Mouse (Mus musculus) E14TG2a.4 (cell line): ENCODE results near the gene Eif2s1.

Source experiments
- CTCF ChIP-seq: conservative IDR thresholded peaks from 2 replicates; pipeline ENCODE4 v1.5.1; 2014; ENCODE audit warnings: low read length
- NANOG ChIP-seq: IDR thresholded peaks from 2 replicates; pipeline ENCODE4 v1.6.1; 2014; ENCODE audit warnings: borderline replicate concordance, low read length, mixed read lengths
- POU5F1 ChIP-seq: IDR thresholded peaks from 2 replicates; pipeline ENCODE4 v1.6.1; 2014; ENCODE audit warnings: low read length, borderline replicate concordance

DNA sequence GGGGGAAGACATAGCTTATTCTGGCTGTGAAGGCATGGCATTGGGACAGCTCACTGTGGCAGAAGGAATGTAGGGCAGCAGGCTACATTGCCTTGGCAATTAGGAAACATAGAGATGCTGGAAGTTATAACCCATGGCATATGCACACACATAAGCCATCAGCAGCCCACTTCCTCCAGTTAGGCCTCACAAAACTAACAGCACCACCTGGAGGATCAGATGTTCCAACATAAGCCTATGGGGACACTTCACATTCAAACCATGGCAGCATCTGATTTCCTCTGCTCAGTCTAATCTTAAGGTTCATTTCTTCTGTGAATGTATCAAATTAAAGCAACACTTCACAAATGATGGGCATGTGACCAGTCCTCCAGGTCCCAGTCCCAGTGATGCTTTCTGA is 47.2 kb upstream of the Eif2s1 start:
- TF ChIP-seq CTCF (no peak), NANOG (no peak), POU5F1 (no peak)
